Mouse (Mus musculus) kidney, adult 8-10 months (tissue): Measurements from ENCODE around the gene Hist1h1d.
"Not testable (repeated sequence)": the region's sequence is repeated elsewhere in the genome, so short reads cannot be mapped to it uniquely, and the experiment has no call there.

Source experiments
- DNase-seq, 2 experiments: peaks; one replicate each; pipeline ENCODE4 v3.0.0; 2022

Hist1h1d gene

DNA sequence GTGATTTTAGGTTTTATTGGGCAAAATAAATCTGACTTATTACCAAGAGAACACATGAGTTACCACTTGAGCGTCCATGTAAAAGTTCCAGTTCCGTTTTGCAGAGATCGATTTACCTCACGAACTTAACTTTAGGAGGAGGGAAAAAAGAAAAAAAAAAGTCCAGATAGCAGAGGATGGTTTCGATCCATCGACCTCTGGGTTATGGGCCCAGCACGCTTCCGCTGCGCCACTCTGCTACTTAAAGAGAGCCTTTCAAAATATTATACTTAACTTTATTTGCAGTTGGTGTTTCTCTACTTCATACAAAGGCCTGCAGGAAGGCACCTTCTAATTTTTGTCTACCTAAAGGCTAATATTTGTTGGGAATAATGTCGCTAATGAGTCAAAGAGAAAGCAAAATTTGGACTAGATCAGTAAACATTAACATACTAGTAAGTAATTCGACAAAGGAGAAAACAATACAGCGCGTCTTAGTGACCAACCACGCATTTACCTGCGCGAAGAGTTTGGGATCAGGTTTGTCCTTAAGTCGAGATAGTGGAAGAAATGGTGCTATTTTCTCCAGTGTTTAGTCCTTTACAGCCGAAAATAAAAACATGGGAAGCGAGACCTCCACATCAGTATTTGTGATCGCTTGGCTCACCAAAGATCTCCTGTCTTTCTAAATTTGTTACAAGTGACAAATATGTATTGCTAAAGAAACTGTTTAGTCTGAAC, 22.7 kb upstream of the Hist1h1d start:
- DNase-seq = peak; percentile 45 to 66

DNA sequence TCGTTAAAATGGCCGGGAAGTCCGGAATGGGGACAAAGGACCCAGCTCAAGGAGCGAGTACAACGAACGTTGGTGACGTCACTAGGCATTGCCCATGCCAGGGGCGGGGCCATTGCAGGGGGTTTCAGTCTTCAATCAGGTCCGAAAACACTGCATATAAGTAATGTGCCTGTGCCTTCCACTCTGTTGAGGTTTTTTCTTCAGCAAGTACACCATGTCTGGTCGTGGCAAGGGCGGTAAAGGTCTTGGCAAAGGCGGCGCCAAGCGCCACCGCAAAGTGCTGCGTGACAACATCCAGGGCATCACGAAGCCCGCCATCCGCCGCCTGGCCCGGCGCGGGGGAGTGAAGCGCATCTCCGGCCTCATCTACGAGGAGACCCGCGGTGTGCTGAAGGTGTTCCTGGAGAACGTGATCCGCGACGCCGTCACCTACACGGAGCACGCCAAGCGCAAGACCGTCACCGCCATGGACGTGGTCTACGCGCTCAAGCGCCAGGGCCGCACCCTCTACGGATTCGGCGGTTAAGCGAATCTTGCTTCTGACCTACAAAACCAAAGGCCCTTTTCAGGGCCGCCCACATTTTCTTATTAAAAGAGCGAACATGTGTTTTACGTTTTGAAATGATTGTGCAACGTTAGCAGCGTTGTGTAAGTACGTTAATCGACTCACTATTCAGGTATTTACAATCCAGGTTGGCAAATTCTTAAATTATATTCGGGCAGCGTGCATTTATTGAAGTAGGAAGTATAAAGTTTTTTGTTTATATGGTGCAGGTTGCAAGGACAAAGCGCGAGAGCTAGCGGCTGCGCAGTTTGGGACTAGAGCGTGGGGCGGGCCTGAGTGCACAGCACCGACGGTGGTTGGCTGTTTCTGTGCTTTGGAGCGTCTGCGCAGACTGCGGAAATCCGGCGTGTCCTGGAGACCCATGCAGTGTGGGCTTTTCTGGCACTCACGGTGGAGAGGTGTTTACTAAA, 21.9 kb upstream of the Hist1h1d start, which contains the start of gene Hist1h4h:
Gene Hist1h4h, plus strand, starts transcription at position 150 of the 975 bp plus-strand sequence.
- peak; percentile 95 to 97 for DNase-seq

DNA sequence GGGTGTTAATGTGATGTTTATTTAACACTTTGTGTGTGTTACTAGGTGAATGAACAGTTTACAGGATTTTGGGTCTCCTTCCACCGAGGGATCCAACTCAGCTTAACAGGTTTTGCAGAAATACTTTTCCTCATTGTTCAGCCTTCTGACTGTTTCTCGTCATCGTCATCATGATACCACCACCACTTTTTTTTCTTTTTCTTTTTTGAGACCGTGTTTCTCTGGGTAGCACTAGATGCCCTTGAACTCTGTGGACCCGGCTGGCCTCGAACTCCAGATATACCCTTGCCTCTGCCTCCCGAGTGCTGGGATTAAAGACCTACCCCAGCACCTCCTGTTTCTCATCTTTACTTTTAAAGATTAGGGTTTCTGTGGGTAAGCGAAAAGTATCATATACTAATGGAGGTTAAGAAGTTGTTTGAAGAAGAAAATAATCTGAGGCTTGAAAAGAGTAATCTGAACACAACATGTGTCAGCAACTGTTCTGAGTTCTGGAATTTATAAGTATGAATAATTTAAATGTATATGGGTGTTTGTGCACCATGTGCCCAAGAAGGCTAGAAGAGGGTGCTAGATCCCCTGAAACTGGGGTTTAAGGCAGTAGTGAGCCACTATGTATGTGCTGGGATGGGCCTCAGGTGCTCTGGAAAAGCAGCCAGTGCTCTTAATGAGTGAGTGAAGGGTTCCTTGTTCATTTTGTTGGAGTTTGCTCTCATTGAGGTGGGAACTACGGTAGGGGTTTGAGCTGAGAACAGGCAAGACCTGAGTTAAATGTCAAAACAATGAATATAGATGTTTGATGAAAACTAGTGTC, 20.6 kb upstream of the Hist1h1d start:
- DNase-seq = no peak

DNA sequence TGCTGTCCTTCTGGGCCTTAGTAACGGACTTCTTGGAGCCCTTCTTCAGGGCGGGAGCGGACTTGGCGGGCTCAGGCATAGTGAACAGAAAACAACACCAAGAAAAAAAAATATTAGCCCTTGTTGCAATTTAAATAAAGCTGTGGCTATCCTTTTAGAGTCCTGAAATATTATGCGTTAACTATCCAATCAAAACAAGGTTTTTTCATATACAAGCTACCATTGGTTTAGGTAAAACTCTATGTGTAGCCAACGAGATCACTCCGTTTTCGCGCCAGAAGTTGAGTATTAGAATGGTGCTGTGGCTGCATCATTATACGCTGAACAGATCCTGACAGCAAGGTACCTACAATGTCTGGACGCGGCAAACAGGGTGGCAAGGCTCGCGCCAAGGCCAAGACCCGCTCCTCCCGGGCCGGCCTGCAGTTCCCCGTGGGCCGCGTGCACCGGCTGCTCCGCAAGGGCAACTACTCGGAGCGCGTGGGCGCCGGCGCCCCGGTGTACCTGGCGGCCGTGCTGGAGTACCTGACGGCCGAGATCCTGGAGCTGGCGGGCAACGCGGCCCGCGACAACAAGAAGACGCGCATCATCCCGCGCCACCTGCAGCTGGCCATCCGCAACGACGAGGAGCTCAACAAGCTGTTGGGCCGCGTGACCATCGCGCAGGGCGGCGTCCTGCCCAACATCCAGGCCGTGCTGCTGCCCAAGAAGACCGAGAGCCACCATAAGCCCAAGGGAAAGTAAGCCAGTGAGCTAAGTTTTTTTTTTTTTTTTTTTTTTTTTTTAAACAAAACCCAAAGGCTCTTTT, 19.3 kb upstream of the Hist1h1d start, which contains the start of gene Hist1h2af:
Gene Hist1h2af, plus strand, starts transcription at position 347 of the 808 bp plus-strand sequence.
- peak in 1 of 2 experiments; percentile 51 for DNase-seq

DNA sequence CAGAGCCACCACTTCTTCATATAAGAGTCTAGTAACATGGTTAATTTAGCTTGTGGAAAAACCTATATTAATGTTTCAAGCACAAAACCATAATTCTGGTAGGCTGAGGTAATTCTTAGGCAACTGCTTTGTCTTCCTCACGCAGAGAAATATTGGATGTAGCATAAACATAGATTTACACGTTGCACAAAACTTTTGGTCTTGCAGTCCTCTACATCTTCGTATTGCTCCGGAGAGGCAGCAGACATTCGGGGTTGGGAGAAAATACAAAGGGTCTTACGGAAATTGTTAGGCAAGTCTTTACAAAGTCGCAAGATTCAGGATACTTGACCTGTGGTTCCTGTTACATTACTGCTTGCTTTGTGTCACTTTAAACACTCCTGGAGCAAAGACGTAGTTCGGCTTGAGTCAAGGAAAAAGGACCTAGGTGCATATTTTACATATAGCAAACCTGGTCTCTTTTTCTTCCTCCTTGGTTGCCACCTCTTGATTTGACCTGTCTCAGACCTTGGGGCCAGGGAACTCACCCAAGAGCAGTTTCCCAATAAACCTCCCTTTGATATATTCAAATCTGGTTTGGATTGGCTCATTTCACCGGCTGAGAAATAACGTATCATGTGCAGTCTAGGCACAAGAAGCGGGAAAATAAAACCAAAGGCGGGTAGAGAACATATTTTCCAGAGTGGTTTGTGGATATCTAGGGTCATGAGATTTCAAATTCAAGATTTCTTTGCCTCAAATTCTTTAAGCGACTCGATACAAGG, 18.5 kb upstream of the Hist1h1d start:
- no peak for DNase-seq

DNA sequence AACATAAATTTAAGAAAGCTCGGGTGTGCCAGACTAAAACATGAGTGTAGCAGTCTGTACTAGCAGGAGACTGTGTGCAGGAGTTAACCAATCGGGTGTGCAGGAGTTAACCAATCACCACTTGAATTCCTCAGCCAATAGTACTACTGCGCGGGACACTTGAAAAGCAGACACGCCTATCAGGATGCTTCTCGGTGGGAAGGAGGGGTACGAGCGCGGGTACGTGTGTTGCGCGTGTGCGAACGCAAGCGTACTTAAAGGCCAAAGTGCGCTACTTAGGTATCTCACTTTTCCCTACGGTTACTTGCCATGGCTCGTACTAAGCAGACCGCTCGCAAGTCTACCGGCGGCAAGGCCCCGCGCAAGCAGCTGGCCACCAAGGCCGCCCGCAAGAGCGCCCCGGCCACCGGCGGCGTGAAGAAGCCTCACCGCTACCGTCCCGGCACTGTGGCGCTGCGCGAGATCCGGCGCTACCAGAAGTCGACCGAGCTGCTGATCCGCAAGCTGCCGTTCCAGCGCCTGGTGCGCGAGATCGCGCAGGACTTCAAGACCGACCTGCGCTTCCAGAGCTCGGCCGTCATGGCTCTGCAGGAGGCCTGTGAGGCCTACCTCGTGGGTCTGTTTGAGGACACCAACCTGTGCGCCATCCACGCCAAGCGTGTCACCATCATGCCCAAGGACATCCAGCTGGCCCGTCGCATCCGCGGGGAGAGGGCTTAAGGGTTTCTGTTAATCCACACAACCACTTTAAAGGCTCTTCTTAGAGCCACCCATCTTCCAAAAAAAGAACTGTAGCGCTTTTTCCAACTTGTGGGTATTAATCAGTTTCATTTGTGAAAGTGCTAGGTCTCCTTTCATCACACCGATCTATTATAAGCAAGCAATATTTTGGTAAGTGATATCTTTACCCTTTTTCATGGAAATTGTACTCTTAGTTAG, 17.7 kb upstream of the Hist1h1d start, which contains the start of gene Hist1h3g:
Gene Hist1h3g, plus strand, starts transcription at position 286 of the 939 bp plus-strand sequence.
- peak; percentile 81 for DNase-seq

DNA sequence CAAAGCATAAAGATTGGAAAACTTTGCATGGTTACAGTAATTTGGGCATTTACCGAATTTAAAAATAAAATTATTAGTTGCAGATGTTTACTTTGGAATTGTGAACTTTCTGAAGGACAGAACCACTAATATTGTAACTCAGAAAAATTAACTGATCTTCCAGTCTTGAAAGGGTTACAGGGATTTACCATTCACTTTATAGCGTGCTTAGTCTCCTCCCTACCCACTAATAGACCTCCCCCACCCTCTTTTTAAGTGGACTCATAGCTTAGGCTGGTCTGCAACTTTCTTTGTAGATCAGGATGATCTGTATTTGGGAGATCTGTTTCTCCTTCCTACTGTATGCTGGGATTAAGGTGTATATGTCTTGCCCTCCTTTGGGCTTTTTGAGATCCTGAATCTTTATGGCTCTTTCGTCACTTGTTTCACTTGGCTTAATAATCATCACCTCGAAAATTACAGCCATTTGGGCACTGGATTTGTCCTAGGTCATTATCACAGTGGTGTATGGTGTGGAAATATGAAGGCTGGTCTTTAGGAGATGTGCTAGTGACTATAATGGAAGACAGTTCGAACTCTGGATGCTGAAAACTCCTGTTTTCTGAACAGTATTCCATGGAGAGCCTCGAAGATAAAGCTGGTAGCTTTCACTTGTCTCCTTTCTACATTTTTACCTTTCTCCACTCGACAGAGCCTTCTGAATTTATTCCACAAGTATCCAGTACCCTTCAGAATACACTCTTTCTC, 16.8 kb upstream of the Hist1h1d start:
- DNase-seq = no peak

DNA sequence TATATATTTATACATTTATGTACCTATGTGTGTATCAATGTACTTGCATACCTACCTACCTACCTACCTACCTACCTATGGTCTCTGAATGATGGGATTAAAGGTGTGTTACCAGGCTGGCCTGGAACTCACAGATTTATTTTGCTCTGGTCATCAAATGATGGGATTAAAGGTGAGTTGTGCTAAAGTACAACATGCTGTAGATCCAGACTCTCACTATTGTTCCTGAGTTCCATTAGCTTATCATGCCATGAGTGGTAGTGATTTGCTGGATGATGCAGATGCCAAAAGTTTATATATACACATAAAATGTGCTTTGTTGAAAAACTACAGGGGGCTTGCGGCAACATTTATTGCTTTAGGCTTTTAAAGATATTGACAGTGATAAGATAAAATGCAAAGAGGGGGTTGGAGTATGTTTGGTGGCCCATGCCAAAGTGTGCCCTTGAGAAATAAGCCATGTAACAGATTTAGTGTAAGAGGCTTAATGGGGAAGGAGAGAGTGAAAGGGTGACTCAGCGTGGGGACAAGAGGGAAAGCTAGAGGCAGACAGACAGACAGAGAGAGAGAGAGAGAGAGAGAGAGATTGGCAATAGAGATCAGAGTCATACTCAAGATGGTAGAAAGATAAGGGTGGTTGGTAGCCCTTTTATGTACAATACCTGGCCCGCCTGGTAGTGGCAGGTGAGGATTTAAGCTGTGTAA, 15.9 kb upstream of the Hist1h1d start:
- DNase-seq = no peak

DNA sequence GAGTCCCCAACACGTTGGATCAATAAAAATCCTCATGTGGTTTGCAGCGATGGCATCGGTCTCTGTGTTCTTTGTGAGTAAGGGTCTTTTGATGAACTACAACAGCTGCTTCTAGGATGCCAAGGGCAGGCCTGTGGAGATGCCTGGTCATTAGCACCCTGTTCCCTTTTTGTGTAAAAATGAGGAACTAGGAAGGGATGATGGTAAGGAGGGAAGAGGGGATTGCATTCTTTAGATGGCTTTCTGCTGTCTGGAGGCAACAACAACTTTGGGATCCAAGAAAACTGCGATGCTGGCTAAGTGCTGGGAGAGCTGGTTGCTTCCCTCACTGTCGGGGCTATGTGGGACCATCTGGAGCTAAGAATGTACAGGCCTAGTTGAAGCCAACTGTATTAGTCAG, 14.8 kb upstream of the Hist1h1d start:
- no peak for DNase-seq

DNA sequence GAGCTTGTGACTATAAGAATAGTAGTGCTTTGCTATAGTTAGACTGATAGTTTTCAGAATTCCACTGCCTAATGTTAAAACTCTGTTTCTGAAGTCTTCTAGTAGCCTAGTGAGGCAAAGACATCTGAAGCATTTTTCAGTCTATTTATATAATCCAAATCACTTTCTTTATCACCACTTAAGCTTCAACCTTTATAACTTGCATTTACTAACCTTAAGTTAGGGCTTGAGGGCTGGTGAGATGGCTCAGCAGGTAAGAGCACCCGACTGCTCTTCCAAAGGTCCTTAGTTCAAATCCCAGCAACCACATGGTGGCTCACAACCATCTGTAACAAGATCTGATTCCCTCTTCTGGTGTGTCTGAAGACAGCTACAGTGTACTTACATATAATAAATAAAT, 13.2 kb upstream of the Hist1h1d start:
- DNase-seq = not testable (repeated sequence)

DNA sequence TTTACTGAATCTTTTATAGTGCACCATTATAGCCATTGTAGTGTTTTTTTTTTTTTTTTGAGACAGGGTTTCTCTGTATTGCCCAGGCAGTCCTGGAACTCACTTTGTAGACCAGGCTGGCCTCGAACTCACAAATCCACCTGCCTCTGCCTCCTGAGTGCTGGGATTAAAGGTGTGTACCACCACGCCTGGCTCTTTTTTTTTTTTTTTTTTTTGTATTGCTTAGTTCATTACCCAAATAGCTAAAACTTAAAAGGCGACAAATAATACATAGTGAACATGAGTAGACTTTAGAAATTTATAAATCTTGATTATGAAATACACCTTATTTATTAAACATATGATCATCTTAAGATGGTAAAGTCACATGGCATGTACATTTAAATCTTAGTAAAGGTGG, 11.6 kb upstream of the Hist1h1d start:
- no peak for DNase-seq

DNA sequence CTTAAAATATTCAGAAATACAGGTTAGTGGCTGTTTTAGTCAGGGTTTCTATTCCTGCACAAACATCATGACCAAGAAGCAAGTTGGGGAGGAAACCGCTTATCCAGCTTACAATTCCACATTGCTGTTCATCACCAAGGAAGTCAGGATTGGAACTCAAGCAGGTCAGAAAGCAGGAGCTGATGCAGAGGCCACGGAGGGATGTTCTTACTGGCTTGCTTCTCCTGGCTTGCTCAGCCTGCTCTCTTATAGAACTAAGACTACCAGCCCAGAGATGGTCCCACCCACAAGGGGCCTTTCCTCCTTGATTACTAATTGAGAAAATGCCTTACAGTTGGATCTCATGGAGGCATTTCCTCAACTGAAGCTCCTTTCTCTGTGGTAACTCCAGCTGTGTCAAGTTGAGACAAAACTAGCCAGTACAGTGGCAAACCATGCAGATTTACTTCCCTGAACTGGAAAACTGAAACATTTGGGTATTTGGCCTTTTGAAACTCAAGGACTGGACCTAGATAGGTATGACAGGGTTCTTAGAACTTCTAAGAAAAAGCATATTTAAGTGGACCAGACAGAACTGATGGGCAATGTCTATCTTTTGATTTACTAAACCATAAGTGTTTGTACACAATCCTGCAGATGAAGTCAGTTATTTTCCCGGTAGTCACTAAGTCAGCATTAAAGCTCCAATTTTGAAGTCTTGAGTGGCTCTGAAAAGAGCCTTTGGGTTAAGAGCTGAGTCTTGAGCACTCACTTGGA, 10.7 kb upstream of the Hist1h1d start:
- DNase-seq = not testable (repeated sequence)

DNA sequence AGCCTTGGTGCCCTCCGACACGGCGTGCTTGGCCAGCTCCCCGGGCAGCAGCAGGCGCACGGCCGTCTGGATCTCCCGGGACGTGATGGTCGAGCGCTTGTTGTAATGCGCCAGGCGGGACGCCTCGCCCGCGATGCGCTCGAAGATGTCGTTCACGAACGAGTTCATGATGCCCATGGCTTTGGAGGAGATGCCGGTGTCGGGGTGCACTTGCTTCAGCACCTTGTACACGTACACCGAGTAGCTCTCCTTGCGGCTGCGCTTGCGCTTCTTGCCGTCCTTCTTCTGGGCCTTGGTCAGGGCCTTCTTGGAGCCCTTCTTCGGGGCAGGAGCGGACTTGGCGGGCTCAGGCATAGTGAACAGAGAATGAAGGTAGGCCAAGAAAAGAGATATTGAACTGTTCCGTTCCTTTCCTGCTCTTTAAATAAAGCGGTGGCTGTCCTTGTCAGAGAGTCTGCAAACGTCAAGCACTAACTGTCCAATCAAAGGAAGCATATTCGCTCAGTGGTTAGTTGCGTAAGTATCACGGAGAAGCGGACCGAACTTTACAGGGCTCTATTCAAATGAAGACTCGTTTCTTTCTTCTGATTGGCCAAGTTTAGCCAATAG, 10.0 kb upstream of the Hist1h1d start, which contains the start of gene Hist1h2bh:
Gene Hist1h2bh, minus strand, starts transcription at position 394 of the 609 bp plus-strand sequence.
- peak; percentile 60 to 87 for DNase-seq

DNA sequence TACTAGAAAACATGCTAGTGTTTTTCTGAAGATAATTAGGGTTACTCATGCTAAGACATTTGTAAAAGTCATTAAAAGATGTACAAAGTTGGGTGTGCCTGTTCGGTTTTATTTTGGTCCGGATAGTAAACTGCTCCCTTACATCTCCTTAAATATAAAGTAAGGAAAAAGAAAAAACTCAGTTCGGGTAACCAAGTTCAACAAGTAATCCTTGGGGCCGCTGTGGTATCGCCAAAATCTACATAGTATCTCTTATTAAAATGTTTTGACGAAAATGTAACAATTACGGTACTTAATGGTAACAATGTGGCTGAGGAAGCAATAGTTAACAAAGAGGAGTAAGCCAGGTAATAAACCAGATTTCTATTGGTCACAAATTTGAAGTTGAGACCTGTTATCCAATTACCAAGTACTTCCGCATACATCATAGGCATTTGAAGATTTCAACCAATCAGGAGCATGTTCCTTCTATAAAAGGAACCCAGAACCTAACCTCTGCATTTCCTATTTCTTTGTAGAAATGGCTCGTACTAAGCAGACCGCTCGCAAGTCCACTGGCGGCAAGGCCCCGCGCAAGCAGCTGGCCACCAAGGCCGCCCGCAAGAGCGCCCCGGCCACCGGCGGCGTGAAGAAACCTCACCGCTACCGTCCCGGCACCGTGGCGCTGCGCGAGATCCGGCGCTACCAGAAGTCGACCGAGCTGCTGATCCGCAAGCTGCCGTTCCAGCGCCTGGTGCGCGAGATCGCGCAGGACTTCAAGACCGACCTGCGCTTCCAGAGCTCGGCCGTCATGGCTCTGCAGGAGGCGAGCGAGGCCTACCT, 8.9 kb upstream of the Hist1h1d start, which contains the start of gene Hist1h3f:
Gene Hist1h3f, plus strand, starts transcription at position 88 of the 822 bp plus-strand sequence.
- peak; percentile 47 to 89 for DNase-seq

DNA sequence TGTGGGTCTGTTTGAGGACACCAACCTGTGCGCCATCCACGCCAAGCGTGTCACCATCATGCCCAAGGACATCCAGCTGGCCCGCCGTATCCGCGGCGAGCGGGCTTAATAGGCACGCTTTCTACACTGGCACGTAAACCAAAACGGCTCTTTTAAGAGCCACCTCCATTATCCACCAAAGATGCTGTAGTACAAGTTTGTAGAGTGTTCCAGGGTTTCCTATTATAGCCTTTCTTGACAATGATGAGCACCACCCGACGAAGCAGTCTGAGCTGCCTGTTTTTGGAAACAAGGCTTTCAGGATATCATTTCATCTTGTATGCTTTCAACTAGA, 8.3 kb upstream of the Hist1h1d start:
- not testable (repeated sequence) for DNase-seq

DNA sequence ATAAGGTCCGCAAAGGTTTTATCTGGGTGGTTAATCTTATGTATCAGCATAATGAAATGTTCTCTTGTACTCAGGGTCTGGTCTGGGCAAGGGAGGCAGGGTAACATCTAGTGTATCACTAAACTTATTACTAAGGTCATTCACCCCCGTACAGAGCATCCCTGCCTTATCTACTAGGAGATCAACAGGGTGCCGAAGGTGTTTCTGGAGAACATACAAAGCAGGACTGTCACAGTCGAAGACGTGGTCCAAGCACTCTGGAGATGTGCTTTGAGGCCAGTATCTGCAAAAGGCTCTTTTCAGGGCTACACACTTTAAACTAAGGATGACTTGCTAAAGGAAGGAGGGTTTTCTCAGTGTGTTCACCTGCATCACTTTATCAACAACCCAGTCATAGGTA, 6.4 kb upstream of the Hist1h1d start:
- no peak for DNase-seq
